Mouse (Mus musculus) stomach, postnatal 0 days (tissue): ENCODE data around the gene Olfml3. TPM values are rescaled to one million over a fixed set of nuclear protein-coding genes. Genes with fewer than 3 reads are reported as not detected.

Experiments
- ATAC-seq: fragments of 200-750 bp; cut with Nextera tagmentation; 2 replicates; pipeline ENCODE4 v1.8.0; 2017; ENCODE audit not compliant: low FRiP score, low TSS enrichment
- DNase-seq: peaks from one replicate; pipeline ENCODE4 v3.0.0-alpha.2; 2016; ENCODE audit warnings: low spot score
- H3K27ac ChIP-seq: fragments of 300-500 bp; sonication (generic); replicated peaks from 2 replicates; pipeline ENCODE4 v1.5.1; 2014; ENCODE audit warnings: mild to moderate bottlenecking, control low read depth
- H3K27me3 ChIP-seq: fragments of 300-500 bp; sonication (generic); 2 replicates; pipeline ENCODE4 v1.6.1; 2014; ENCODE audit warnings: low read length; ENCODE audit not compliant: control insufficient read depth, insufficient read depth
- H3K36me3 ChIP-seq: fragments of 300-500 bp; sonication (generic); 2 replicates; pipeline ENCODE4 v1.6.1; 2014; ENCODE audit warnings: low read length, mixed read lengths; ENCODE audit not compliant: control insufficient read depth, insufficient read depth
- H3K4me1 ChIP-seq: fragments of 300-500 bp; sonication (generic); replicated peaks from 2 replicates; pipeline ENCODE4 v1.6.1; 2014; ENCODE audit warnings: antibody characterized with exemption; ENCODE audit not compliant: control insufficient read depth, insufficient read depth
- H3K4me2 ChIP-seq: fragments of 300-500 bp; sonication (generic); replicated peaks from 2 replicates; pipeline ENCODE4 v1.6.1; 2014; ENCODE audit warnings: low read depth, mild to moderate bottlenecking, control low read depth, moderate library complexity
- H3K4me3 ChIP-seq: fragments of 300-500 bp; sonication (generic); 2 replicates; pipeline ENCODE4 v1.5.1; 2014; ENCODE audit warnings: low read depth, low read length, control low read depth
- H3K9ac ChIP-seq: fragments of 300-500 bp; sonication (generic); 2 replicates; pipeline ENCODE4 v1.6.1; 2014; ENCODE audit warnings: mild to moderate bottlenecking, low read length, control low read depth, mixed read lengths
- H3K9me3 ChIP-seq: fragments of 300-500 bp; sonication (generic); 2 replicates; pipeline ENCODE4 v1.6.1; 2016; ENCODE audit warnings: low read length; ENCODE audit not compliant: control insufficient read depth
- CTCF ChIP-seq: IDR thresholded peaks from 2 replicates; pipeline ENCODE4 v1.5.1; 2016; ENCODE audit warnings: antibody characterized with exemption, low read depth, mild to moderate bottlenecking, moderate library complexity
- EP300 ChIP-seq: optimal IDR thresholded peaks from 2 replicates; pipeline ENCODE3; 2016; ENCODE audit warnings: antibody characterized with exemption
- WGBS: fragments of 180-500 bp; shearing (Covaris S2); extraction: QIAGEN DNeasy Blood & Tissue Kit; methylation state at CpG from one replicate; pipeline ENCODE4 v1.1.7; 2014; 5-methylcytosine and 5-hydroxymethylcytosine counted together
- polyA plus RNA-seq: library from polyadenylated mRNA; unstranded; fragments of >200 nt; fragmentation: Nextera tagmentation; extraction: Ambion mirVana; gene quantifications from 2 replicates; pipeline ENCODE4 v1.2.1, GENCODE M21; 2015

Gene Olfml3
- polyA plus RNA-seq, 1 experiment from 2014 or later = 18.0 TPM

- ATAC-seq (no peak), DNase-seq (no peak)
- H3K36me3 ChIP-seq = peaks cover 31% of the 10 kb centered on the region
- H3K27me3 ChIP-seq = no peaks in the 10 kb centered on the region
- no peak overlapping the region for H3K4me2 ChIP-seq
- no peak for TF ChIP-seq CTCF
- no peak for TF ChIP-seq EP300
- no peak overlapping the region for H3K4me3 ChIP-seq
- no peak overlapping the region for H3K9ac ChIP-seq
- 80% methylated on average over 2 of the region's 2 CpGs for WGBS
- no peak overlapping the region for H3K27ac ChIP-seq
- H3K9me3 ChIP-seq = no peaks in the 10 kb centered on the region
- no peaks in the 10 kb centered on the region for H3K4me1 ChIP-seq
Measured at GRCm38 (mm10) chr3:103751558-103751957, 13.8 kb upstream of the Olfml3 start.

GRCm38 (mm10) chr3:103746711-103747110 is 8.9 kb upstream of the Olfml3 start:
- H3K4me2 ChIP-seq = no peak overlapping the region
- H3K27me3 ChIP-seq = no peaks in the 10 kb centered on the region
- no peak for DNase-seq
- TF ChIP-seq EP300 (no peak), CTCF (no peak)
- no peak overlapping the region for H3K4me3 ChIP-seq
- ATAC-seq = no peak
- peaks cover 42% of the 10 kb centered on the region for H3K36me3 ChIP-seq
- H3K27ac ChIP-seq = no peak overlapping the region
- H3K9ac ChIP-seq = no peak overlapping the region
- H3K4me1 ChIP-seq = no peaks in the 10 kb centered on the region
- WGBS = 82% methylated on average over 5 of the region's 5 CpGs
- no peaks in the 10 kb centered on the region for H3K9me3 ChIP-seq

GRCm38 (mm10) chr3:103745001-103745770 is 7.4 kb upstream of the Olfml3 start:
- Histone ChIP-seq H3K9ac (no peak overlapping the region), H3K4me2 (no peak overlapping the region), H3K36me3 (peaks cover 37% of the 10 kb centered on the region), H3K27ac (no peak overlapping the region), H3K4me3 (no peak overlapping the region), H3K27me3 (no peaks in the 10 kb centered on the region), H3K4me1 (no peaks in the 10 kb centered on the region), H3K9me3 (no peaks in the 10 kb centered on the region)
- no peak for TF ChIP-seq EP300
- no peak for TF ChIP-seq CTCF
- 92% methylated on average over 14 of the region's 14 CpGs for WGBS
- ATAC-seq = no peak
- no peak for DNase-seq

- no peak overlapping the region for H3K9ac ChIP-seq
- H3K4me3 ChIP-seq = no peak overlapping the region
- no peak overlapping the region for H3K27ac ChIP-seq
- DNase-seq (no peak), ATAC-seq (no peak)
- 71% methylated on average over 6 of the region's 6 CpGs for WGBS
- no peaks in the 10 kb centered on the region for H3K4me1 ChIP-seq
- no peaks in the 10 kb centered on the region for H3K27me3 ChIP-seq
- H3K9me3 ChIP-seq = no peaks in the 10 kb centered on the region
- H3K36me3 ChIP-seq = peaks cover 23% of the 10 kb centered on the region
- TF ChIP-seq EP300 (no peak), CTCF (no peak)
- H3K4me2 ChIP-seq = no peak overlapping the region
Measured at GRCm38 (mm10) chr3:103743208-103743607, 5.4 kb upstream of the Olfml3 start.

DNA sequence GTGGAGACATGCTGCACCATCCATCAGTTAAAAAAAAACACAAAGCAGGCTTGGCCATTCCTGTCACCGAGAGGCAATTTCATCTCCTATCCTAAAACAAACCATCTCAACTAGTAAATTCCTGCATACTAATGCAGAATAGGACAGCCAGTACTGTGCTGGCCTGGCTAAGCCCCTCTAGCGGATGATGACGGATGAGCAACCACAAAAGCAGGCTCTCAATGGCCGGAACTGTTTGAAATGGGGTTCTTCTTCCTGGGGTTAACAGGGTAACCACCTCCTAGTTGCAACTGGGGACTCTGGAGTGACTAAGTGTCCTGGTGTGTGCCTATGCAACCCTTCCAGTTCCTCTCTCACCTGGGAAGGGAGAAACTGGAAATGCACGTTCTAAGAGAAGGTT is 2.5 kb upstream of the Olfml3 start:
- TF ChIP-seq EP300 (no peak), CTCF (peak; percentile 36; the same call in 1 of the 2 replicates)
- no peak for DNase-seq
- H3K9ac ChIP-seq = no peak overlapping the region

DNA sequence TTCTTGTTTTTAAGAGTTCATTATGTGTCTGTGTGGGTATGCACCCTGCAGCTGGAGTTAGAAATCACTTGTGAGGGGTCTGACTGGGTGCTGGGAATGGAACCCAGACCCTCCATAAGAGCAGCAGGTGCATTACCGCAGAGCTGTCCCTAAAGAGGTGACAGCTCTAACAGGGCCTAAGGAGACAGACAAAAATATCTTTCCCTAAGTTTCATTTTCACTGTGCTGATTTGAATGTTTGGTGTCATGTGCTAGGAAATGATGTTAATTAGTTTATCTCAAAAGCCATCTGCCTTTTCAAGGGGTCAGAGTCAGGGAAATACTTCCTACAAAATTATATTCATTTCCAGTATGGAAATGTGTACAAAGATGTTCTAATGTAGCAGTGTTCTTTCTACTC is 1.5 kb upstream of the Olfml3 start, which contains the start of gene Gm10964:
Gene Gm10964, plus strand, starts transcription at position 38 of the 400 bp plus-strand sequence.
- peak within 1 kb of the TSS; percentile 89 for H3K27ac ChIP-seq
- no peak for DNase-seq
- H3K4me1 ChIP-seq = peaks cover 3% of the 10 kb centered on the region; the same call in 1 of the 2 replicates
- peaks cover 11% of the 10 kb centered on the region for H3K36me3 ChIP-seq
- H3K4me3 ChIP-seq = peak within 1 kb of the TSS; percentile 31
- peak within 1 kb of the TSS; percentile 48 for H3K4me2 ChIP-seq
- no peak for ATAC-seq
- no peaks in the 10 kb centered on the region for H3K9me3 ChIP-seq
- H3K9ac ChIP-seq = no peak within 1 kb of the TSS
- TF ChIP-seq CTCF (no peak), EP300 (no peak)
- 96% methylated on average over 1 of the region's 1 CpGs for WGBS
- H3K27me3 ChIP-seq = no peaks in the 10 kb centered on the region

More for the DNA sequence above, 2.5 kb upstream of the Olfml3 start:
- 52% methylated on average over 5 of the region's 5 CpGs for WGBS
- Histone ChIP-seq H3K36me3 (peaks cover 16% of the 10 kb centered on the region), H3K4me2 (no peak overlapping the region), H3K27me3 (no peaks in the 10 kb centered on the region), H3K9me3 (no peaks in the 10 kb centered on the region), H3K27ac (no peak overlapping the region), H3K4me3 (no peak overlapping the region), H3K4me1 (peaks cover 3% of the 10 kb centered on the region; the same call in 1 of the 2 replicates)
- ATAC-seq = no peak
